Mouse (Mus musculus) Patski (cell line): ENCODE data around the gene Spp1. TPM values are rescaled to one million over a fixed set of nuclear protein-coding genes. Genes with fewer than 3 reads are reported as not detected.

Experiments
- ATAC-seq: fragments of 100-300 bp; one replicate; pipeline ENCODE4 v1.8.0; 2021
- CTCF ChIA-PET: fragments of 350-600 bp; sonication (Branson Sonifier 250); formaldehyde crosslinking; loops from one replicate; lab custom pipeline; 2022; ENCODE audit warnings: inconsistent platforms; lab: Charles Lee
- POLR2A ChIA-PET: fragments of 350-600 bp; sonication (Branson Sonifier 250); formaldehyde crosslinking; loops from one replicate; lab custom pipeline; 2022; ENCODE audit warnings: antibody characterized with exemption, inconsistent platforms; lab: Charles Lee
- DNase-seq: peaks from one replicate; pipeline ENCODE4 v3.0.0-alpha.2; 2011; ENCODE audit warnings: low read depth, low spot score
- H3K27me3 ChIP-seq: fragments of 371-371 bp; one replicate; pipeline ENCODE4 v1.5.1; 2021
- CTCF ChIP-seq: fragments of 100-300 bp; IDR thresholded peaks from one replicate; pipeline ENCODE4 v1.5.1; 2021
- in situ Hi-C: fragments of 300-500 bp; cut with MboI; formaldehyde crosslinking; loops from 3 replicates; pipeline ENCODE4 v1.11.1; 2018; ENCODE audit warnings: low pct_unique_long_range_greater_than_20kb, mixed read lengths
- polyA plus RNA-seq: library from polyadenylated mRNA; unstranded; gene quantifications from one replicate; pipeline ENCODE4 v1.2.3, GENCODE M21; 2021

Spp1 gene
- polyA plus RNA-seq, 1 experiment from 2014 or later = 39,380 TPM

DNA sequence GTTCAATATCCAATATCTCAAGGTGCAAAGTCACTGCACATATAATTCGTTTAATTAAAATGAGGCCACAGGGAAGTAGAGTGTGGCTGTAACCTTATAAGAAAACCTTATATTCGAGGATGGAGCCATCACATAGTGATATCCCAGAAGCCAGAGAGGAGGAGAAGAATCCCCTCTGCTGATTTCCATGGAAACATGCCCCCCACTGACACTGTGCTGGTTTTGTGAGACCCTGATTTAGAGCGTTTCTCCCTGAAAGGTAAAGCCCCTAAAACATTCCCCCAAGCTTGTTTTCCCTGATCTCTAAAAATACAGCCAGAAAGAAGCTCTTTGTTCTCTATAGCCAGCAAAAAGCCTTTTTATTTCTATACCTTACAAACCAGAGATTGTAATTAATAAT lies 14.6 kb downstream of the Spp1 start:
- in situ Hi-C loops = loop anchor here (10.0 kb wide), 1 partner anchor 315 kb away; no protein-coding TSS in a partner anchor
- ATAC-seq (no peak), DNase-seq (no peak)
- ChIA-PET POLR2A (no interaction called here), CTCF (interaction anchor here (2.2 to 7.0 kb wide), 3 partner anchors 14 to 114 kb away, joined by 8 to 190 read pairs (median 9); no protein-coding TSS in a partner anchor)
- no peak for TF ChIP-seq CTCF
- no peaks in the 10 kb centered on the region for H3K27me3 ChIP-seq

DNA sequence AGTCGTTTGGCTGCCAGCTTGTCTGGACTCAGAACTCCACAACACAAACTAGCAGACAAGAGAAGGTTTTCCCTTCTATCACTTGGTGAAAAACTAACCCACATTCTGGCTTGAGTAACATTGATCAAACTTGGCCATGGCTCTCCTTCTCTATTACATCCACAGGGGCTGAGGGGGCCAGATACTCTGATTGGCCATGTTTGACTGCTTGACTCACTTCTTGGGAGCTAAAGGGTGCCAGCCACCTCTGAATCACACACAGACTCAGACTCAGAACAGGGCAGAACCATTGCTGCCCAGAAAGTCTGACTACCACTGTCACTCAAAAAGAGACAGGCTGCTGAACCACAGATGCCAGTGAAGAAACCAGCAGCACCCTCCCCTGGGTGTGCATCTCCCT lies 18.2 kb downstream of the Spp1 start:
- H3K27me3 ChIP-seq = no peaks in the 10 kb centered on the region
- POLR2A ChIA-PET = no interaction called here
- in situ Hi-C loops = loop anchor here (5.0 to 25.0 kb wide), 3 partner anchors 236 to 859 kb away; partner anchors contain the start of gene Nudt9
- no peak for TF ChIP-seq CTCF
- ATAC-seq (no peak), DNase-seq (no peak)
- CTCF ChIA-PET = interaction anchor here (1.3 kb wide), 1 partner anchor 113 kb away, joined by 3 read pairs; no protein-coding TSS in a partner anchor

DNA sequence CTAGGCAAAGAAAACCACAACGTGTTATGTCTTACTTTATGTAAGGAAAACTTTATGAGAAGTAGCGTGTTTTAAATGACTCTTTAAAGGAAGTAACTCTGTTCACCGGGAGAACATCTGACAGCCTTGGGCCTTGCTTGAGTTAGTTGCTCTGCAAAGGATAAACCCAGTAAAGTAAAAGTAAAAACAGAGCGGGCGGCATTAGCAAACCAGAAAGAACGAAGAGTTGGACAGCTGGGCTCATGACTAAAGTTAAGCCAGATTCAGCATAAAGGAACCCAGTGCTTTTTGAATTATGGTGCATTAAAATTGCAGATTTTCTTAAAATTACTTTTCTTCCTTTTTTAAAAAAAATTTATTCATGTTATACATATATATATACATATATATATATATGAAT lies 19.6 kb downstream of the Spp1 start:
- CTCF ChIA-PET = interaction anchor here (1.2 kb wide), 1 partner anchor 8 kb away, joined by 4 read pairs; no protein-coding TSS in a partner anchor
- POLR2A ChIA-PET = no interaction called here
- no peak for ATAC-seq
- in situ Hi-C loops = loop anchor here (5.0 to 25.0 kb wide), 3 partner anchors 237 to 858 kb away; partner anchors contain the start of gene Nudt9
- no peak for DNase-seq
- no peaks in the 10 kb centered on the region for H3K27me3 ChIP-seq
- no peak for TF ChIP-seq CTCF

DNA sequence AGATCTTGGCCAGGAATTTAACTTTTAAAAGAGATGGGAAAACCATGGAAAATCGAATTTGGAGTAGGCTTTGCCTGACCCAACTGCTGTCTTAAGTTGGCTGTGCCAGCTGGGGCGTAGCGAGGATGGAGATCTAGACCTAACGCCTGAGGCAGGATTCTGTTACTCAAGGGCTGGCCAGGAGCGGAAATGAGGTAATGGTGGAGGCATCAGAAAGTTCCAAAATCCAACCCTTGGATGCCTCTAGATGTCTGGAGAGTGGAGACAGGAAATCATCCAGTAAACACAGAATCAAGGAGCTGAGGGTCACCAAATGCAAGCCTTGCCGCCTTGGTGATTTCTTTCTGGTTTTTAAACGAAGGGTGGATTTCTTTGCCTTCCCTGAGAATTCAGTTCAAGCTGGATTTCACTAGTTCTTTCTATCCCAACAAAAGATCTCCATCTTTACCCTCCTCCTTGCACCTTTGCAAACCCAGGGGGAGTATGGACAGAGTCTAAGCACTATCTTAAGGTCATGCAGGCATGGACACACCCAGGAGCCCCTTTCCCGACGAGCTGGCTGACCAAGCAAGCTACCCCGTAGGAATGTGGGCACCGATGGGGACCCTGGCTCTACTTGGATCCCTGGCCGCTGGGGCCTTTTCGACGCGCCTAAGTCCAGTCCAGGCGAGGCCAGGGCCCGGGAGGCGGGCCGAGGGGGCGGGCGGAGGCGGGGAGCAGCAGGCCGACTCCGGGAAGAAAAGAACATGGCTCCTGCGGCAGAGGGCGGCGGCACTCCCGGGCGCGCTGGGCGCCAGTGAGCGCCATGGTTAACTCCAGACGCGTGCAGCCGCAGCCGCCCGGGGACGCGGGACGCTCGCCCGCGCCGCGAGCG lies 24.2 kb downstream of the Spp1 start, which contains the start of gene Pkd2:
Gene Pkd2, plus strand, starts transcription at position 619 of the 874 bp plus-strand sequence.
- no peaks in the 10 kb centered on the region for H3K27me3 ChIP-seq
- ATAC-seq (peak; percentile 91), DNase-seq (no peak)
- in situ Hi-C loops = loop anchor here (10.0 to 25.0 kb wide), 2 partner anchors 414 to 853 kb away; partner anchors contain the start of gene Nudt9
- no peak for TF ChIP-seq CTCF
- POLR2A ChIA-PET = interaction anchor here (0.7 to 1.8 kb wide), 6 partner anchors 13 to 105 kb away, joined by 3 to 11 read pairs (median 4); no protein-coding TSS in a partner anchor
- CTCF ChIA-PET = interaction anchor here (0.9 to 1.9 kb wide), 7 partner anchors 12 to 116 kb away, joined by 3 to 5 read pairs (median 3); no protein-coding TSS in a partner anchor

DNA sequence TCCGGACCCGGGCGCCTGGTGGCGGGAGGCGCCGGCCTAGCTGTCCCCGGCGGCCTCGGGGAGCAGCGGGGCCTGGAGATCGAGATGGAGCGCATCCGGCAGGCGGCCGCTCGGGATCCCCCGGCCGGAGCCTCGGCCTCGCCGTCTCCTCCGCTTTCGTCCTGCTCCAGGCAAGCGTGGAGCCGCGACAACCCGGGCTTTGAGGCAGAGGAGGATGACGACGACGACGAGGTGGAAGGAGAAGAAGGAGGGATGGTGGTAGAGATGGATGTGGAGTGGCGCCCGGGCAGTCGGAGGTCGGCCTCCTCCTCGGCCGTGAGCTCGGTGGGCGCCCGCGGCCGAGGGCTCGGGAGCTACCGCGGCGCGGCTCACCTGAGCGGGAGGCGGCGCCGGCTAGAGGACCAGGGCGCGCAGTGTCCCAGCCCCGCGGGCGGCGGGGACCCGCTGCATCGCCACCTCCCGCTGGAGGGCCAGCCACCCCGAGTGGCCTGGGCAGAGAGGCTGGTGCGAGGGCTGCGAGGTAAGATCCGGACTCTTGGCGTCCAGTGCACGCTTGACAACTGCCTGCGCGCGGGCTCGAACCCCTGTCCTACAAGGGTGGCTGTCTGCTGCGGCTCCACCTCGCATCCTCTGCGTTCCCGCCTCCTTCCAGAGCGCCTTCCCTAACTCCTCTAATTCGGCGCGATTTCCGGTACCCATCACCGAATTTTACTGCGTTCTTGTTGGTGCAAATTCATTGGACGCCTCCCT lies 25.0 kb downstream of the Spp1 start:
- DNase-seq = no peak
- in situ Hi-C loops = loop anchor here (10.0 to 25.0 kb wide), 2 partner anchors 415 to 852 kb away; partner anchors contain the start of gene Nudt9
- TF ChIP-seq CTCF = no peak
- ChIA-PET POLR2A (interaction anchor here (1.2 to 1.8 kb wide), 4 partner anchors 14 to 51 kb away, joined by 3 to 11 read pairs (median 6); no protein-coding TSS in a partner anchor), CTCF (interaction anchor here (1.0 to 1.9 kb wide), 5 partner anchors 11 to 117 kb away, joined by 3 to 5 read pairs (median 4); no protein-coding TSS in a partner anchor)
- peak; percentile 40 for ATAC-seq
- no peaks in the 10 kb centered on the region for H3K27me3 ChIP-seq

DNA sequence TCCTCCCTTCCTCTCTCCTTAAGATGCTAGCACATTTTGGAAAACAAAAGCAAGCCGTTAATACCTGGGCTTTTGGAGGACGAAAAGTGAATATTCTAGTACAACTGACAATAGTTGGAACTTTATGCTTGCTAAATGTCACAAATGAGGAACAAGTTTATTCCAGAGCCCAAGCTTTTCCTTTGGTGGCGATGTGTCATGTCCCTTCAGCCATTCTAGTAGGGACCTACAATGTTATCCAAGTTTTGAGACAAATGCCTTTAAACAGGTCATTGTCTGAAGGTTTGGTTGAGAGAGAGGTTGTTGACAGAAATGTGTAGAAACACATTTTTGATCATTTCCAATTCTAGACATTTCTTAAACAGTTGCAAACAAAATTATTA lies 25.5 kb downstream of the Spp1 start:
- DNase-seq = no peak
- ChIA-PET POLR2A (interaction anchor here (1.2 to 1.8 kb wide), 2 partner anchors 14 to 23 kb away, joined by 4 to 7 read pairs; no protein-coding TSS in a partner anchor), CTCF (no interaction called here)

DNA sequence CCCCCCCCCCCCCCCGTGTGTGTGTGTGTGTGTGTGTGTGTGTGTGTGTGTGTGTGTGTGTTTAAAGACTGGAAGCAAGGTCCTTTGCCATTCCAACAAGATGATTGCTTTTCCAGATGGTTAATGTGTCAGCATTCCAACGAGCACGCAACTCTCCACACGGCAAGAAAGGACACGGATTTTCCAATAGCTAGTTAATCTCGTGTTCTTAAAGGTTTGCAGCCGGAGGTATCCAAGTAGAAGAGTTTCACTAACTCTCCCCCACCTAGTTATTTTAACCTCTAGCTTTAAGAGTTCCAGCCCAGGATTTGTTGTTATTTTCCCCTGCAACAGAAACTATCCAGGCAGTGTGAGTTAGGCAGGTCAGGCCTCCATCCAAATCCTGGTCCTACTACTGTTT lies 25.9 kb downstream of the Spp1 start:
- in situ Hi-C loops = loop anchor here (25.0 kb wide), 1 partner anchor 851 kb away; no protein-coding TSS in a partner anchor
- no peak for DNase-seq
- H3K27me3 ChIP-seq = no peaks in the 10 kb centered on the region
- POLR2A ChIA-PET = interaction anchor here (1.8 kb wide), 1 partner anchor 24 kb away, joined by 7 read pairs; no protein-coding TSS in a partner anchor
- CTCF ChIA-PET = interaction anchor here (0.9 to 1.5 kb wide), 4 partner anchors 12 to 81 kb away, joined by 3 to 4 read pairs (median 3); no protein-coding TSS in a partner anchor
- TF ChIP-seq CTCF = no peak
- ATAC-seq = no peak

More for the DNA sequence above, 25.5 kb downstream of the Spp1 start:
- TF ChIP-seq CTCF = no peak
- no peak for ATAC-seq
- in situ Hi-C loops = loop anchor here (25.0 kb wide), 1 partner anchor 852 kb away; no protein-coding TSS in a partner anchor
- no peaks in the 10 kb centered on the region for H3K27me3 ChIP-seq

DNA sequence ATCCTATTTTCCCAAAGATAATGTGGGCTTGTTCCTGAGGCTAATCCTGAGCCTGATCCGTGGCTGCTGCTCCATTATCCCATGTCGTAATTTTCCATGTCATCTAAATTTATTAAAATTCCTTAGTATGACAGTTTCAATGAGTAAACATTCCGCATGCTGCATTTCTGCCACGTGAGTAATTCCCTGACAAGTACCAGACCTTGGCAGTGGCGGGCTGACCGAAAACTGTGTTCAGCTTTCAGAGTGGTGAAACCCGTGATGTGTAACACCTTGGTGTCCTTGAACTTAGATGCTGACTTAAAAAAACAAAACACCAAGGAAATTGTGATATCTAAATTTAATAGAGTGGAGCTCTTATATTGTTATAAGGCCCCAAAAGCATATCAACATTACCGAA lies 30.4 kb downstream of the Spp1 start:
- ChIA-PET POLR2A (interaction anchor here (1.4 kb wide), 1 partner anchor 25 kb away, joined by 6 read pairs; no protein-coding TSS in a partner anchor), CTCF (interaction anchor here (1.2 to 2.0 kb wide), 4 partner anchors 12 to 123 kb away, joined by 3 to 8 read pairs (median 4); no protein-coding TSS in a partner anchor)
- H3K27me3 ChIP-seq = no peaks in the 10 kb centered on the region
- peak; percentile 62 for ATAC-seq
- in situ Hi-C loops = loop anchor here (25.0 kb wide), 1 partner anchor 847 kb away; no protein-coding TSS in a partner anchor
- no peak for TF ChIP-seq CTCF
- peak; percentile 73 for DNase-seq

DNA sequence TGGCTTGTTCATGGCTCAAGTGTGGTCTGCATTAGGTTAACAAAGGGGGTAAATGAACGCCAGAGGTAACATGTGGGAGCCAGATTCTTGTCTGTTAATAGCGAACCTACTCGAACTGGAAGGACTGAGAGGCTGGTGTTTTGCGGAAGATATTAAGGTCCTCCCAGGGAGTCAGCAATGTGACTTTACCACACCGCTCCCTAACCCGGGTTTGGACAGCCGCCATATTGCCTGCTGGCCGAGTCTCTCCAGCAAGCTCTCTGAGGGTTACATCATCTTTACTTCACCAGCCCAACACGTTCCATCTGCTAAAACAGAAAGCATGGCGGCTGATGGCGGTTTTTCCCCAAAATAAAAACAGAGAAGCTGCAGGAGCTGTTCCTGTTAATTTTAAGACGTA lies 30.8 kb downstream of the Spp1 start:
- ChIA-PET CTCF (interaction anchor here (1.2 to 2.0 kb wide), 4 partner anchors 12 to 123 kb away, joined by 3 to 8 read pairs (median 4); no protein-coding TSS in a partner anchor), POLR2A (interaction anchor here (1.4 kb wide), 1 partner anchor 25 kb away, joined by 6 read pairs; no protein-coding TSS in a partner anchor)
- in situ Hi-C loops = loop anchor here (25.0 kb wide), 1 partner anchor 847 kb away; no protein-coding TSS in a partner anchor
- TF ChIP-seq CTCF = no peak
- peak; percentile 61 for DNase-seq
- no peaks in the 10 kb centered on the region for H3K27me3 ChIP-seq
- ATAC-seq = peak; percentile 58
